Mouse (Mus musculus) forebrain, embryonic 11.5 days (tissue): Measurements from ENCODE around the gene Rnf167. TPM values are rescaled to one million over a fixed set of nuclear protein-coding genes. Genes with fewer than 3 reads are reported as not detected.

Experiments
- ATAC-seq: fragments of 200-750 bp; cut with Nextera tagmentation; replicated peaks from 2 replicates; pipeline ENCODE4 v1.8.0; 2017; ENCODE audit warnings: moderate TSS enrichment; ENCODE audit not compliant: low FRiP score
- DNase-seq: peaks from one replicate; pipeline ENCODE4 v3.0.0-alpha.2; 2017; ENCODE audit warnings: low spot score
- H3K27ac ChIP-seq: fragments of 300-500 bp; sonication (generic); 2 replicates; pipeline ENCODE4 v1.5.1; 2014; ENCODE audit warnings: low read depth, low read length
- H3K27me3 ChIP-seq: fragments of 300-500 bp; sonication (generic); 2 replicates; pipeline ENCODE4 v1.6.1; 2014; ENCODE audit warnings: mild to moderate bottlenecking, low read length, mixed read lengths; ENCODE audit not compliant: control insufficient read depth, insufficient read depth
- H3K36me3 ChIP-seq: fragments of 300-500 bp; sonication (generic); 2 replicates; pipeline ENCODE4 v1.6.1; 2014; ENCODE audit warnings: mild to moderate bottlenecking, low read length, moderate library complexity, mixed read lengths; ENCODE audit not compliant: control insufficient read depth, insufficient read depth
- H3K4me1 ChIP-seq: fragments of 300-500 bp; sonication (generic); replicated peaks from 2 replicates; pipeline ENCODE4 v1.6.1; 2014; ENCODE audit warnings: low read length, mixed read lengths; ENCODE audit not compliant: control insufficient read depth, insufficient read depth
- H3K4me2 ChIP-seq: fragments of 300-500 bp; sonication (generic); 2 replicates; pipeline ENCODE4 v1.6.1; 2014; ENCODE audit warnings: low read depth, mild to moderate bottlenecking, low read length, moderate library complexity, mixed read lengths; ENCODE audit not compliant: severe bottlenecking
- H3K4me3 ChIP-seq: fragments of 300-500 bp; sonication (generic); 2 replicates; pipeline ENCODE4 v1.5.1; 2014; ENCODE audit warnings: low read depth, low read length
- H3K9ac ChIP-seq: fragments of 300-500 bp; sonication (generic); 2 replicates; pipeline ENCODE4 v1.6.1; 2014; ENCODE audit warnings: low read length
- H3K9me3 ChIP-seq: fragments of 300-500 bp; sonication (generic); 2 replicates; pipeline ENCODE4 v1.6.1; 2016; ENCODE audit warnings: low read length, mixed read lengths; ENCODE audit not compliant: control insufficient read depth
- WGBS: fragments of 180-500 bp; shearing (Covaris S2); extraction: QIAGEN DNeasy Blood & Tissue Kit; methylation state at CpG from one replicate; pipeline ENCODE4 v1.1.7; 2014; 5-methylcytosine and 5-hydroxymethylcytosine counted together
- polyA plus RNA-seq: library from polyadenylated mRNA; unstranded; fragments of >200 nt; fragmentation: Nextera tagmentation; extraction: Ambion mirVana; gene quantifications from 2 replicates; pipeline ENCODE4 v1.2.1, GENCODE M21; 2014

Rnf167 gene
- polyA plus RNA-seq, 1 experiment from 2014 or later = 90.0 TPM

GRCm38 (mm10) chr11:70699051-70699450 is 52.0 kb downstream of the Rnf167 start:
- Histone ChIP-seq H3K27ac (no peak overlapping the region), H3K9ac (no peak overlapping the region), H3K36me3 (no peaks in the 10 kb centered on the region; the same call in 1 of the 2 replicates), H3K9me3 (no peaks in the 10 kb centered on the region), H3K4me1 (peaks cover 9% of the 10 kb centered on the region; the same call in 1 of the 2 replicates), H3K27me3 (no peaks in the 10 kb centered on the region), H3K4me2 (no peak overlapping the region), H3K4me3 (no peak overlapping the region)
- ATAC-seq (no peak), DNase-seq (peak; percentile 10)
- 75% methylated on average over 2 of the region's 2 CpGs for WGBS

- 1% methylated on average over 69 of the region's 69 CpGs for WGBS
These were observed 52.9 kb downstream of the Rnf167 start, which contains the start of the genes Inca1 and Kif1c for GRCm38 (mm10) chr11:70699722-70700556. Gene Inca1 (minus strand): TSS chr11:70700155. Gene Kif1c (plus strand): TSS chr11:70700548.

GRCm38 (mm10) chr11:70700613-70701012 is 53.6 kb downstream of the Rnf167 start:
- Histone ChIP-seq H3K9ac (peak overlapping the region; percentile 86), H3K4me1 (peaks cover 9% of the 10 kb centered on the region; the same call in 1 of the 2 replicates), H3K27me3 (no peaks in the 10 kb centered on the region), H3K27ac (peak overlapping the region; percentile 70), H3K9me3 (no peaks in the 10 kb centered on the region), H3K36me3 (peaks cover 4% of the 10 kb centered on the region; the same call in 1 of the 2 replicates), H3K4me3 (peak overlapping the region; percentile 91), H3K4me2 (peak overlapping the region; percentile 76)
- 1% methylated on average over 34 of the region's 34 CpGs for WGBS
- ATAC-seq (peak; percentile 32), DNase-seq (peak; percentile 78)

More at GRCm38 (mm10) chr11:70699722-70700556, 52.9 kb downstream of the Rnf167 start, which contains the start of the genes Inca1 and Kif1c:
- DNase-seq (peak; percentile 96), ATAC-seq (peak; percentile 93)
- Histone ChIP-seq H3K27ac (peak within 1 kb of the TSS; percentile 70), H3K4me3 (peak within 1 kb of the TSS; percentile 91), H3K4me1 (peaks cover 9% of the 10 kb centered on the region; the same call in 1 of the 2 replicates), H3K27me3 (no peaks in the 10 kb centered on the region), H3K36me3 (peaks cover 2% of the 10 kb centered on the region; the same call in 1 of the 2 replicates), H3K4me2 (peak within 1 kb of the TSS; percentile 76), H3K9me3 (no peaks in the 10 kb centered on the region), H3K9ac (peak within 1 kb of the TSS; percentile 86)

Other genes with a start within 250 kb of the Rnf167 start
- gene Pelp1, start 237.2 kb upstream of the Rnf167 start, polyA plus RNA-seq = 51.0 and 52.2 TPM in 2 replicates
- gene Arrb2, start 214.6 kb upstream of the Rnf167 start, polyA plus RNA-seq = 44.0 and 47.9 TPM in 2 replicates
- gene Med11, start 195.3 kb upstream of the Rnf167 start, polyA plus RNA-seq = 40.9 and 46.0 TPM in 2 replicates
- 0.21 and 0.27 TPM in 2 replicates for gene Zmynd15, start 187.8 kb upstream of the Rnf167 start, polyA plus RNA-seq
- gene Cxcl16, start 187.3 kb upstream of the Rnf167 start, polyA plus RNA-seq = 0.81 and 1.1 TPM in 2 replicates
- 0.91 TPM in 1 of 2 replicates, not detected in the other for gene Tm4sf5, start 142.0 kb upstream of the Rnf167 start, polyA plus RNA-seq
- gene Vmo1, start 132.6 kb upstream of the Rnf167 start, polyA plus RNA-seq = not detected in 2 replicates
- 0.35 and 0.56 TPM in 2 replicates for gene Gltpd2, start 128.0 kb upstream of the Rnf167 start, polyA plus RNA-seq
- gene Psmb6, start 121.9 kb upstream of the Rnf167 start, polyA plus RNA-seq = 812 and 901 TPM in 2 replicates
- gene Gm40193, start 114.3 kb upstream of the Rnf167 start, polyA plus RNA-seq = not detected in 2 replicates
- gene Pld2, start 107.2 kb upstream of the Rnf167 start, polyA plus RNA-seq = 3.2 and 3.8 TPM in 2 replicates
- 17.7 and 21.1 TPM in 2 replicates for gene Mink1, start 84.4 kb upstream of the Rnf167 start, polyA plus RNA-seq
- gene 4930544D05Rik, start 31.4 kb upstream of the Rnf167 start, polyA plus RNA-seq = not detected in 2 replicates
- not detected in 2 replicates for gene Chrne, start 28.0 kb upstream of the Rnf167 start, polyA plus RNA-seq
- 1.1 and 1.3 TPM in 2 replicates for gene Gp1ba, start 8.1 kb upstream of the Rnf167 start, polyA plus RNA-seq
- gene Slc25a11, start 244 bp downstream of the Rnf167 start, polyA plus RNA-seq = 129 and 137 TPM in 2 replicates
- gene Pfn1, start 7.4 kb downstream of the Rnf167 start, polyA plus RNA-seq = 1,387 and 1,399 TPM in 2 replicates
- 16.6 and 17.4 TPM in 2 replicates for gene Eno3, start 10.0 kb downstream of the Rnf167 start, polyA plus RNA-seq
- gene Spag7, start 22.2 kb downstream of the Rnf167 start, polyA plus RNA-seq = 160 and 167 TPM in 2 replicates
- 10.8 and 11.4 TPM in 2 replicates for gene Camta2, start 40.9 kb downstream of the Rnf167 start, polyA plus RNA-seq
- 0.65 and 1.3 TPM in 2 replicates for gene Inca1, start 52.9 kb downstream of the Rnf167 start, polyA plus RNA-seq
- gene Kif1c, start 53.3 kb downstream of the Rnf167 start, polyA plus RNA-seq = 6.4 and 6.9 TPM in 2 replicates
- 9.2 and 10.4 TPM in 2 replicates for gene Zfp3, start 117.0 kb downstream of the Rnf167 start, polyA plus RNA-seq
- not detected in 2 replicates for gene Scimp, start 165.4 kb downstream of the Rnf167 start, polyA plus RNA-seq
- gene Rabep1, start 197.5 kb downstream of the Rnf167 start, polyA plus RNA-seq = 41.2 and 42.7 TPM in 2 replicates